Mouse (Mus musculus): ENCODE measurements at regions not wholly inside any gene's neighbourhood (a gene's known extent, or its start where the extent isn't known, plus 50 kb on each side); places are given as distances from the start of the nearest gene placed in this dataset.

- TF ChIP-seq CTCF (IDR thresholded peaks at IDR 0.05; ENCODE audit: control insufficient read depth, insufficient read depth, insufficient replicate concordance, low read depth, low read length) (no peak), POLR2A (IDR thresholded peaks at IDR 0.05; ENCODE audit: control insufficient read depth, low read depth, low read length) (no peak)
These were observed 1035.2 kb upstream of the B3galt2 start for GRCm38 (mm10) chr1:142605224-142605623.

All from testis, adult 2 months (tissue).